29 mouse cellular contexts compared by ENCODE assay signal in genomic region chr10:122613891-122614290, GRCm38 (mm10).
DNase-seq lines count a peak whose midpoint lies in the region; ATAC-seq and TF ChIP-seq lines count a peak whose summit lies in the region.
"Had no signal": no experiment of that assay in that cellular context is flagged by ENCODE, and none has a peak within 500 bp of the region (broad histone marks: within the 10 kb centered on the region; RNA-seq: fewer than 3 reads in every experiment).

No protein-coding gene starts in this region.

- WGBS in midbrain, postnatal 0 days: 59% methylated on average over 2 of the region's 2 CpGs

- no peak overlapping the region for H3K9ac ChIP-seq in midbrain, postnatal 0 days (replicated peaks; ENCODE audit: low read length, poor library complexity, severe bottlenecking)
- H3K9ac ChIP-seq: embryonic facial prominence, embryonic 12.5 days; limb, embryonic 15.5 days; liver, embryonic 14.5 days; lung, embryonic 15.5 days; neural tube, embryonic 13.5 days had no signal

- intact Hi-C loops in heart, postnatal 36 days (cut with DNase I): no loop called here

- no peaks in the 10 kb centered on the region for H3K9me3 ChIP-seq in midbrain, postnatal 0 days (ENCODE audit: low read length)
- H3K9me3 ChIP-seq: embryonic facial prominence, embryonic 12.5 days; limb, embryonic 15.5 days; lung, embryonic 15.5 days; midbrain, embryonic 10.5 days; neural tube, embryonic 13.5 days had no signal

- ATAC-seq in midbrain, postnatal 0 days (ENCODE audit: low FRiP score): no peak
- ATAC-seq: activated CD4-positive, CD25-positive, alpha-beta regulatory T cell, adult 4 months; CD4-positive, CD25-positive, alpha-beta regulatory T cell, adult 4 months; forebrain, embryonic 14.5 days; hindbrain, embryonic 16.5 days; midbrain, embryonic 16.5 days had no signal

- no peaks in the 10 kb centered on the region for H3K4me1 ChIP-seq in midbrain, postnatal 0 days (ENCODE audit: insufficient read depth, low read length)
- H3K4me1 ChIP-seq: embryonic facial prominence, embryonic 12.5 days; limb, embryonic 15.5 days had no signal

- TF ChIP-seq CTCF in midbrain, postnatal 0 days (IDR thresholded peaks at IDR 0.05): no peak

- DNase-seq in kidney, adult 11 months: peak; percentile 64
- peak; percentile 78 for DNase-seq in kidney, adult 9 months
- peak; percentile 33 for DNase-seq in kidney, postnatal 10 days
- no peak for DNase-seq in cerebellum, adult 11 months
- no peak for DNase-seq in spleen, adult 18-20 months
- no peak for DNase-seq in heart, postnatal 36 days
- no peak for DNase-seq in midbrain, postnatal 0 days (ENCODE audit: low spot score)
- DNase-seq: adrenal gland, adult 2 months; cerebellum, adult 9-10 months; embryo, embryonic 11 days; gastrocnemius, postnatal 14 days; heart, postnatal 14 days; layer of hippocampus, postnatal 36 days; left cerebral cortex, postnatal 4 days; thymus, adult 2 months; thymus, postnatal 36 days had no signal

- H3K27me3 ChIP-seq in midbrain, postnatal 0 days (ENCODE audit: insufficient read depth, low read length): no peaks in the 10 kb centered on the region
- H3K27me3 ChIP-seq: embryonic facial prominence, embryonic 12.5 days; limb, embryonic 15.5 days; lung, embryonic 15.5 days; neural tube, embryonic 13.5 days had no signal

- H3K4me2 ChIP-seq in midbrain, postnatal 0 days (ENCODE audit: low read depth, low read length, poor library complexity, severe bottlenecking): no peak overlapping the region
- H3K4me2 ChIP-seq: embryonic facial prominence, embryonic 12.5 days; limb, embryonic 15.5 days; lung, embryonic 15.5 days; neural tube, embryonic 13.5 days had no signal

- H3K4me3 ChIP-seq in midbrain, postnatal 0 days (ENCODE audit: low read depth, low read length): no peak overlapping the region
- H3K4me3 ChIP-seq: embryonic facial prominence, embryonic 12.5 days; limb, embryonic 15.5 days; lung, embryonic 15.5 days; midbrain, embryonic 10.5 days; myocyte; neural tube, embryonic 13.5 days had no signal

- H3K27ac ChIP-seq in midbrain, postnatal 0 days (ENCODE audit: low read depth, low read length): no peak overlapping the region
- H3K27ac ChIP-seq: embryonic facial prominence, embryonic 12.5 days; limb, embryonic 15.5 days; liver, embryonic 14.5 days; lung, embryonic 15.5 days; midbrain, embryonic 10.5 days; neural tube, embryonic 13.5 days; stomach, postnatal 0 days had no signal

- H3K36me3 ChIP-seq in midbrain, postnatal 0 days (ENCODE audit: insufficient read depth, low read length): no peaks in the 10 kb centered on the region
- H3K36me3 ChIP-seq: embryonic facial prominence, embryonic 12.5 days; limb, embryonic 15.5 days; lung, embryonic 15.5 days; midbrain, embryonic 10.5 days; neural tube, embryonic 13.5 days had no signal

Comparison
In these comparisons a context has a peak if more than half of its experiments do, and no peak if none do; other contexts are left out.
1. DNase-seq: peak in kidney, adult 11 months (single experiment), kidney, adult 9 months (single experiment) and kidney, postnatal 10 days (single experiment); none in cerebellum, adult 11 months (single experiment), spleen, adult 18-20 months (0 of 2), heart, postnatal 36 days (0 of 2) and midbrain, postnatal 0 days (single experiment).